Mouse (Mus musculus) kidney, postnatal 0 days (tissue): Measurements from ENCODE around the gene Hist2h3c1. TPM values are rescaled to one million over a fixed set of nuclear protein-coding genes. Genes with fewer than 3 reads are reported as not detected.
A peak's percentile ranks its signal among the peaks of the same experiment; 100 is the strongest.

Experiments
- ATAC-seq: fragments of 200-750 bp; cut with Nextera tagmentation; replicated peaks from 2 replicates; pipeline ENCODE4 v1.8.0; 2017; ENCODE audit warnings: low read depth, moderate number of reproducible peaks, moderate TSS enrichment, moderate library complexity; ENCODE audit not compliant: low FRiP score
- DNase-seq: peaks from one replicate; pipeline ENCODE4 v3.0.0-alpha.2; 2016; ENCODE audit warnings: low spot score
- H3K27ac ChIP-seq: fragments of 300-500 bp; sonication (generic); 2 replicates; pipeline ENCODE4 v1.5.1; 2014; ENCODE audit warnings: mild to moderate bottlenecking
- H3K27me3 ChIP-seq: fragments of 300-500 bp; sonication (generic); 2 replicates; pipeline ENCODE4 v1.6.1; 2014; ENCODE audit warnings: low read length, mixed read lengths; ENCODE audit not compliant: insufficient read depth
- H3K36me3 ChIP-seq: fragments of 300-500 bp; sonication (generic); 2 replicates; pipeline ENCODE4 v1.6.1; 2014; ENCODE audit warnings: low read length, mixed read lengths; ENCODE audit not compliant: insufficient read depth
- H3K4me1 ChIP-seq: fragments of 300-500 bp; sonication (generic); replicated peaks from 2 replicates; pipeline ENCODE4 v1.6.1; 2014; ENCODE audit warnings: antibody characterized with exemption, low read length, mixed read lengths; ENCODE audit not compliant: insufficient read depth
- H3K4me2 ChIP-seq: fragments of 300-500 bp; sonication (generic); 2 replicates; pipeline ENCODE4 v1.6.1; 2014; ENCODE audit warnings: mild to moderate bottlenecking, low read length, moderate library complexity, mixed read lengths
- H3K4me3 ChIP-seq: fragments of 300-500 bp; sonication (generic); replicated peaks from 2 replicates; pipeline ENCODE4 v1.5.1; 2014; ENCODE audit warnings: low read depth, low read length
- H3K9ac ChIP-seq: fragments of 300-500 bp; sonication (generic); 2 replicates; pipeline ENCODE4 v1.6.1; 2014; ENCODE audit warnings: low read depth, low read length
- H3K9me3 ChIP-seq: fragments of 300-500 bp; sonication (generic); replicated peaks from 2 replicates; pipeline ENCODE4 v1.6.1; 2016; ENCODE audit warnings: low read length, inconsistent platforms, mixed read lengths
- CTCF ChIP-seq: IDR thresholded peaks from 2 replicates; pipeline ENCODE4 v1.5.1; 2016; ENCODE audit warnings: antibody characterized with exemption, low read depth, mild to moderate bottlenecking, moderate library complexity
- WGBS: fragments of 180-500 bp; shearing (Covaris S2); extraction: QIAGEN DNeasy Blood & Tissue Kit; methylation state at CpG from one replicate; pipeline ENCODE4 v1.1.7; 2014; 5-methylcytosine and 5-hydroxymethylcytosine counted together
- polyA plus RNA-seq: library from polyadenylated mRNA; unstranded; fragments of >200 nt; fragmentation: Nextera tagmentation; extraction: Ambion mirVana; gene quantifications from 2 replicates; pipeline ENCODE4 v1.2.1, GENCODE M21; 2015

Hist2h3c1 gene
- polyA plus RNA-seq, 1 experiment from 2014 or later: 0.62 TPM

DNA sequence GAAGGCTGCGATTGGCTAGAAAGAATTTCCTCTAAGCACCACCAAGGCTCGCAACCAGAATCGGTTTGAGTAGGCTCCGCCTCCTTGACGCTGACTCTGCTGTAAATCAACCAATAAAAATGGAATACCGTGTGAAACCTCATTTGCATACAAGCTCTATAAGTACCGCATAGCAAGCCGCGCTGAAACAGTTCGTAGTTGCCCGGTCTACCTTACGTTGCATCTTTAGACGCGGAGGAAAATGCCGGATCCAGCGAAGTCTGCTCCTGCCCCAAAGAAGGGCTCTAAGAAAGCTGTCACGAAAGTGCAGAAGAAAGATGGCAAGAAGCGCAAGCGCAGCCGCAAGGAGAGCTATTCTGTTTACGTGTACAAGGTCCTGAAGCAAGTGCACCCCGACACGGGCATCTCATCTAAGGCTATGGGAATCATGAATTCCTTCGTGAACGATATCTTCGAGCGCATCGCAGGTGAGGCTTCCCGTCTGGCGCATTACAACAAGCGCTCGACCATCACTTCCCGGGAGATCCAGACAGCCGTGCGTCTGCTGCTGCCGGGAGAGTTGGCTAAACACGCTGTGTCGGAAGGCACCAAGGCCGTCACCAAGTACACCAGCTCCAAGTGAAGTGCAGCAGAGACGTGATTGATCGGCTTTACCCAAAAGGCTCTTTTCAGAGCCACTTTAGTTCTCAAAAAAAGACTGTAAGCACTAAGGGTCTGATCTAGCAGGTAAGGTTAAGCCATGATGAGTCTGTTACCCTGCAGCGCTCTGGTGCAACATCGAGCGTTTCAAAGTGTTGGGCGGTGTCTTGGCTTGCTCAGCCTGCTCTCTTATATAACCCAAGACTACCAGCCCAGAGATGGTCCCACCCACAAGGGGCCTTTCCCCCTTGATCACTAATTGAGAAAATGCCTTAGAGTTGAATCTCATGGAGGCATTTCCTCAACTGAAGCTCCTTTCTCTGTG, 23.3 kb downstream of the Hist2h3c1 start, which contains the start of gene Hist2h2bb:
Gene Hist2h2bb, plus strand, starts transcription at position 242 of the 964 bp plus-strand sequence.
- ATAC-seq (peak; percentile 95), DNase-seq (peak; percentile 99)
- Histone ChIP-seq H3K27ac (peak within 1 kb of the TSS; percentile 93), H3K4me2 (peak within 1 kb of the TSS; percentile 85), H3K36me3 (no peaks in the 10 kb centered on the region), H3K4me1 (peaks cover 6% of the 10 kb centered on the region), H3K9me3 (no peaks in the 10 kb centered on the region), H3K4me3 (peak within 1 kb of the TSS; percentile 54), H3K9ac (peak within 1 kb of the TSS; percentile 64), H3K27me3 (no peaks in the 10 kb centered on the region)
- TF ChIP-seq CTCF: no peak
- WGBS: under 1% methylated on average over 45 of the region's 45 CpGs

GRCm38 (mm10) chr3:96273591-96274465, 27.3 kb downstream of the Hist2h3c1 start:
- WGBS: 92% methylated on average over 17 of the region's 17 CpGs
- no peak for ATAC-seq
- no peaks in the 10 kb centered on the region for H3K27me3 ChIP-seq
- no peak overlapping the region for H3K27ac ChIP-seq
- no peak for DNase-seq
- no peak overlapping the region for H3K9ac ChIP-seq
- no peaks in the 10 kb centered on the region for H3K36me3 ChIP-seq
- no peak overlapping the region for H3K4me3 ChIP-seq
- no peak for TF ChIP-seq CTCF
- no peaks in the 10 kb centered on the region for H3K9me3 ChIP-seq
- H3K4me2 ChIP-seq: no peak overlapping the region
- no peaks in the 10 kb centered on the region; the same call in 1 of the 2 replicates for H3K4me1 ChIP-seq

- Histone ChIP-seq H3K27ac (peak overlapping the region; percentile 60; the same call in 1 of the 2 replicates), H3K4me1 (no peaks in the 10 kb centered on the region), H3K9me3 (no peaks in the 10 kb centered on the region), H3K4me2 (peak overlapping the region; percentile 81), H3K4me3 (peak overlapping the region; percentile 44), H3K36me3 (no peaks in the 10 kb centered on the region), H3K9ac (peak overlapping the region; percentile 59), H3K27me3 (no peaks in the 10 kb centered on the region)
- DNase-seq (peak; percentile 68), ATAC-seq (no peak)
- 20% methylated on average over 8 of the region's 8 CpGs for WGBS
- no peak; the same call in 1 of the 2 replicates for TF ChIP-seq CTCF
Observed at GRCm38 (mm10) chr3:96277428-96277799, 30.9 kb downstream of the Hist2h3c1 start.

DNA sequence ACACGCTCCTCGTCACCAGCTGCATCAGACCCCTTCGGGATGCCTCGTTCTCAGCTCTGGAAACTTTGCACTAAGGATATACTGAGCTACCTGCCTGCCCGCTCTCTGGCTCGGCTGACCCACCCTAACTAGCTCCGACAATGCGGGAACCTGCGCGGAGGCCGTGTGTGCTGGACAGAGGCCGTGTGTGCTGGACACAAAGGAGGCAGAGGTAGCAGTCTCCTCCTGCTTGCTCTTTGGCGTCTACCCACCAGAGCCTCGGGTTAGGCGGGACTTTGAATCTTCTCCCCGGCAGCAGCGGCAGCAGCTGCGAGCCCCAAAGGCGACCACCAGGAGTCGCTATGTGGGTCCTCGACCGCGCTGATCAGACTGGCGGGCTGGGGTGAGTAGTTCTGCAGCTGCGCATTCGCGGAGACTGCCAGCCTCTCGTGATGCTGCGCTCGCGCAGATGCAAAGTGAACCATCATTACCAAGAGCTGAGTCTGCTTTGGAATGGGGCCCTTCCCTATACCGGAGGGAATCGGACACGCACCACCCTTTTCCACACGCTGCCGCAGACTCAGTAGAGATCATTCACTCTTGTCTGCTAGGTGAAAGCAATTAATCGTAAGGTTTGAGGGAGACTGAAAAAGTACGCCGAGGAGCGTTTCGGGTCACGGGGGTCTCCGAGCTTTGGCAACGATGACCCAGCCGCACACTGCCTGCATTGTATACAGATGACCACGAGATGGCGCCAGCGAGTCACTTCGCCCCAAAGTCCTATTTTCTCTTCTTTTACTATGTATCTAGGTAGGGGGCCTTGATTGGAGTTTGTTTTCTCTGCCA, 31.5 kb downstream of the Hist2h3c1 start:
- Histone ChIP-seq H3K36me3 (no peaks in the 10 kb centered on the region), H3K9me3 (no peaks in the 10 kb centered on the region), H3K9ac (peak overlapping the region; percentile 59), H3K4me2 (peak overlapping the region; percentile 81), H3K4me1 (no peaks in the 10 kb centered on the region), H3K27ac (peak overlapping the region; percentile 65), H3K27me3 (peaks cover 3% of the 10 kb centered on the region; the same call in 1 of the 2 replicates), H3K4me3 (peak overlapping the region; percentile 44)
- WGBS: under 1% methylated on average over 49 of the region's 49 CpGs
- DNase-seq (peak; percentile 96), ATAC-seq (peak; percentile 84)
- TF ChIP-seq CTCF: peak; percentile 79

DNA sequence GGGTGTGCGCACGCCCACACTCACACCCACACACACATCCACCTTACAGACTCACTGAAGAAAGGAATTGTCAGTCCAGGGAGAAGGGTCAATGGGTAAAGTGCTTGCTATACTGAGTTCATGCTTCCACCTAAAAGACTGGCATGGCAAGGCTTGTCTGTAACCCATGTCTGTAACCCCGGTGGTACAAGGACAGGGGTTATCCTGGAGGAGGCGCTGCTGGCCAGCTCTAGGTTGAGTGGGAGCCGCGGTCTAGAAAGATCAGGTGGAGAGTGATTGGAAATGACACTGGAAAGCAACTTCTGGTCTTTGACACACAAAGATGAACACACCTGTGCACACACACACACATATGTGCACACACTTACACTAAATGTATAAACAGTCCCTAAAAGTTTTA, 34.2 kb downstream of the Hist2h3c1 start:
- TF ChIP-seq CTCF: peak; percentile 32; the same call in 1 of the 2 replicates
- DNase-seq (no peak), ATAC-seq (no peak)
- Histone ChIP-seq H3K9ac (no peak overlapping the region), H3K27ac (no peak overlapping the region), H3K4me1 (no peaks in the 10 kb centered on the region), H3K4me2 (no peak overlapping the region), H3K4me3 (no peak overlapping the region), H3K27me3 (peaks cover 12% of the 10 kb centered on the region; the same call in 1 of the 2 replicates), H3K9me3 (no peaks in the 10 kb centered on the region), H3K36me3 (no peaks in the 10 kb centered on the region)
- 61% methylated on average over 6 of the region's 6 CpGs for WGBS
